Mouse (Mus musculus) 3134 (cell line): Measurements from ENCODE around the gene Olfr988.
"Not testable (repeated sequence)": the region's sequence is repeated elsewhere in the genome, so short reads cannot be mapped to it uniquely, and the experiment has no call there.

Source experiments
- DNase-seq: peaks from one replicate; pipeline ENCODE4 v3.0.0-alpha.2; 2011; ENCODE audit warnings: low spot score; ENCODE audit not compliant: insufficient read length; ENCODE audit errors: extremely low read depth

Gene Olfr988

GRCm38 (mm10) chr2:85363127-85363526, at the start of gene Olfr988:
Gene Olfr988 (minus strand): TSS chr2:85363227.
- not testable (repeated sequence) for DNase-seq

DNA sequence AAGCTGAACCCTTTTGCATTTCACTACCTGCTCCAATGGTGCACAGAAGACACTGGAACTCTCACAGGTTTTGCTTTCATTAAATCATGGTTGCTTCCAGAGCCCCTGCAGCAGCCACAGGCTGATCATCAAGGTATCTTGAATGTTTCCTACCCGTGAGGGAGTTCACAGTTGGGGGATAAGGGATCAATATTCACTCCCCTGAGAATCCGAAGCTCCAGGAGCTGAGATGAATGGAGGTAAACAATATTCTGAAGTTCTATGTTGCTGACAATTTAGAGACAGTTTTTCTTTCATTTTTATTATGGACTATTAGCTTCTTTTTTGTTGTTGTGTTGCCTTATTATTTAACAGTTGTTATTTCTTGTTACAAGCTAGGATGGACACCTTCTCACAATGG, 46.3 kb upstream of the Olfr988 start, which contains the start of gene Olfr992:
Gene Olfr992, minus strand, starts transcription at position 101 of the 400 bp plus-strand sequence.
- no peak for DNase-seq

DNA sequence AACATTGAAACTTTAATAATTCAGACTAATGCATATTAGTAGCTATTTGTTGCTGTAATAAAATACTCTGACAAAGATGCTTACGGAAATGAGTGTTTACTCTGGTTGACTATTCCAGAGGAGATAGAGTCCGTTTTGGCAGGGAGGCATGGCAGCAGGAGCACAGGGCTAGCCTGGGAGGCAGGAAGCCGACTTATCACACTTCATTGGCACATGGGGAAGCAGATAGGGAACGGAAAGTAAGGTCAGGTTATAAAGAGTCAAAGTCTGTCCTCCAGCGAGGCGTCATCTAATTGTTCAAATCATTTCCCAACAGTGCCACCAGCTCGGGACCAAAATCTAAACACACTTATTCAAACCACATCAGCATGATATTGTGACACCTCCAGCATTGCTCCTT, 23.1 kb downstream of the Olfr988 start:
- no peak for DNase-seq

DNA sequence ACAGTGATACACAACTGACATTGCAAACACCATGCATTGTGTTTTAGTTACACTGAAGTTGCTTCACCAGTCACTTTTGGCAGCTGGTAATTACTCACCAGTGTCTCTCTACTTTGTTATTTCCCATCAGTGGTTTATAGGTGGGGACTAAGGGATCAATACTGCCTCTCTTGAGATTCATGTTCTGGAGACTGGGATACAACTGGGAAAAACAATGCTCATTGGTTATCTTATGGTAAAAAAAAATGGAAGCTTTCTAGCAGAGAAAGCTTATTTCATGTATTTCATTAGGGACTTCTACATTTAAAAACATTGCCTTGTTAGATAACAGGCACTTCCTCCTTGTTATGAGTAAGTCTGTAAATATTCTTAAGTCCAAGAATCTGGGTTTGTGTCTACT, 23.8 kb downstream of the Olfr988 start, which contains the start of gene Olfr987:
Gene Olfr987, minus strand, starts transcription at position 101 of the 400 bp plus-strand sequence.
- DNase-seq = not testable (repeated sequence)

DNA sequence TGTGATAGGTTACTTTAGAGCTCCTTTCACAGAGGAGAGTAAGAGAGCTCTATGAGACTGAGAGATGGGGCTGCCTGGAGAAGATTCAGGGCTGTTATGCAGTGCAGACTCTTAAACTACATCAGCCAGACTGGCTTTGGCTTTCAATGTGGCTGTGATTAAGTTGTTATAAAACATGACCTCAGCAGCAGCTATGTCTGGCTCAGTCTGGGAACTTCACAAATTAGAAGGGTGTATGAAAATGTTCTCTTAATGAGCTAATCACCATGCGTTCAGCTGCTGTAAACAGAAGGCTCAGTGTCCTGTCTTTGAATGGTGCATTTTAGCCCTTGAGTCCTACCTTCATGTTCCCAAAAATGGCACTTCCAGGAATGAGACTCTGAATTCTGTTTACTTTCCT, 43.9 kb downstream of the Olfr988 start:
- no peak for DNase-seq
